Mouse (Mus musculus) 416B (cell line): ENCODE results near the gene Dhx16.
A peak's percentile ranks its signal among the peaks of the same experiment; 100 is the strongest.

ENCODE experiments used
- DNase-seq: peaks from one replicate; pipeline ENCODE4 v3.0.0; 2011; ENCODE audit warnings: low read depth

Dhx16 gene

GRCm38 (mm10) chr17:35859835-35860234, 19.8 kb upstream of the Dhx16 start:
- DNase-seq, result no peak

GRCm38 (mm10) chr17:35860831-35861197, 18.8 kb upstream of the Dhx16 start:
- DNase-seq, result no peak

GRCm38 (mm10) chr17:35861198-35861857, 18.3 kb upstream of the Dhx16 start, which contains the start of gene Nrm:
Gene Nrm (plus strand): TSS chr17:35861318.
- peak; percentile 94 for DNase-seq

GRCm38 (mm10) chr17:35864832-35865353, 14.7 kb upstream of the Dhx16 start:
- peak; percentile 24 for DNase-seq

- peak; percentile 86 for DNase-seq
These were observed 13.9 kb upstream of the Dhx16 start, which contains the start of gene Ppp1r18 for GRCm38 (mm10) chr17:35865481-35866280. Gene Ppp1r18 (plus strand): TSS chr17:35865593.

- no peak for DNase-seq
These were observed 13.3 kb upstream of the Dhx16 start for GRCm38 (mm10) chr17:35866281-35866831.

GRCm38 (mm10) chr17:35866911-35867890, 12.4 kb upstream of the Dhx16 start:
- peak; percentile 86 for DNase-seq

- DNase-seq, result peak; percentile 70
These were observed 11.3 kb upstream of the Dhx16 start for GRCm38 (mm10) chr17:35868165-35868820.

- no peak for DNase-seq
These were observed 10.7 kb upstream of the Dhx16 start for GRCm38 (mm10) chr17:35868961-35869345.

GRCm38 (mm10) chr17:35869346-35870067, 10.1 kb upstream of the Dhx16 start:
- peak; percentile 79 for DNase-seq

GRCm38 (mm10) chr17:35870151-35870883, 9.3 kb upstream of the Dhx16 start:
- peak; percentile 100 for DNase-seq

- peak; percentile 75 for DNase-seq
These were observed 8.5 kb upstream of the Dhx16 start for GRCm38 (mm10) chr17:35870884-35871696.

- DNase-seq, result peak; percentile 84
These were observed 5.7 kb upstream of the Dhx16 start for GRCm38 (mm10) chr17:35873774-35874519.

GRCm38 (mm10) chr17:35874721-35875120, 4.9 kb upstream of the Dhx16 start:
- DNase-seq, result no peak

GRCm38 (mm10) chr17:35882924-35883323, 3.3 kb downstream of the Dhx16 start:
- no peak for DNase-seq

- no peak for DNase-seq
These were observed 4.2 kb downstream of the Dhx16 start for GRCm38 (mm10) chr17:35883777-35884176.

GRCm38 (mm10) chr17:35887725-35888124, 8.1 kb downstream of the Dhx16 start:
- DNase-seq, result no peak
